Mouse (Mus musculus) embryonic fibroblast, embryonic 13.5 days (primary cell): ENCODE results near the gene Lcorl.

Experiments
- CTCF ChIP-seq: IDR thresholded peaks from 2 replicates; pipeline ENCODE4 v1.5.1; 2011; ENCODE audit warnings: mild to moderate bottlenecking, control low read depth, low read length, moderate library complexity, borderline replicate concordance; ENCODE audit not compliant: insufficient read depth
- POLR2A ChIP-seq: IDR thresholded peaks from 2 replicates; pipeline ENCODE4 v1.6.1; 2011; ENCODE audit warnings: low read depth, mild to moderate bottlenecking, control low read depth, low read length, moderate library complexity

GRCm38 (mm10) chr5:45733751-45734150, 123.7 kb downstream of the Lcorl start:
- TF ChIP-seq POLR2A (no peak), CTCF (no peak)
